Mouse (Mus musculus) kidney, postnatal 4 days (tissue): ENCODE data around the gene Gm6217.
A peak's percentile ranks its signal among the peaks of the same experiment; 100 is the strongest.
"Not testable (repeated sequence)": the region's sequence is repeated elsewhere in the genome, so short reads cannot be mapped to it uniquely, and the experiment has no call there.

Experiments used
- DNase-seq, 2 experiments: peaks; one replicate each; pipeline ENCODE4 v3.0.0; 2021; ENCODE audit warnings: mixed read lengths in 2 of 2

The Gm6217 gene

GRCm38 (mm10) chr1:82931326-82931725 lies at the start of gene Gm6217:
Gm6217 (minus strand) TSS chr1:82931399.
- DNase-seq, result not testable (repeated sequence)

DNA sequence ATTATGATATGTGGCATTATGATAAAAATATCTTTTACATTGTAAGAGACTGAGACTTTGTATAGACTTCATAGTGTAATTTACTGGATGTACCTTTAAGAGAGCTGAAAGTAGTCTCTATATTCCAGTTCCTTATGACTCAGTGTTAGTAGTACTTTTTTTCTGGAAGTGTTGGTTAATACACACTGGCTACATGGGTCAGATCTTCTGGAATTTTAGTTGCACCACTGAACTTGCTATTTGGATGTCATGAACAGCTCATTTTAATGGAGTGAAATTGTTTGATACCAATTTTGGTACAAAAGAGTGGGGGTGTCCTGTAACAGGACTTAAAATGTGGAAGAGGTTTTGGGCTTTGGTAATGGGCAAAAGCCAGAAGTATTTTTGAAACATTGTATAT lies 46.6 kb upstream of the Gm6217 start:
- no peak for DNase-seq

DNA sequence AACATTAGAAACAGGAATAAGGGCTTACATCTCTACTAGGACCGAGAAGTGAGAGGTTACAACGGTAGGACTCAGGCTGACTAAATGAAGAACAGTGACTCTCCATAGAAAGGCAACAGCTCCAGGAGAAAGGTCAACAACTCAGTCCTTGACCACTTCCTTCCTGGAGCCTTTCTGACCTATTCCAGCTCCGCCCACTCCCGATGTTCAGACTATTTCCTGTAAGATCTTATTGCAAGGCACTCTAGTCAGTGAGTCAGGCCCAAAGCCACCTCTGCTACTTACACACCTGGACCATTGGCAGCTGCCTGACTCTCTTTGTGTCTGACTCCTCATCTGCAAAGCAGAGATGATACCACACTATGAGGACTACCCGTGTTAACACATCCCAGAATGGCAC lies 44.6 kb upstream of the Gm6217 start:
- no peak for DNase-seq

GRCm38 (mm10) chr1:82974342-82974741 lies 43.1 kb upstream of the Gm6217 start:
- peak in 1 of 2 experiments; percentile 22 for DNase-seq

GRCm38 (mm10) chr1:82973901-82974300 lies 42.7 kb upstream of the Gm6217 start:
- DNase-seq, result no peak

DNA sequence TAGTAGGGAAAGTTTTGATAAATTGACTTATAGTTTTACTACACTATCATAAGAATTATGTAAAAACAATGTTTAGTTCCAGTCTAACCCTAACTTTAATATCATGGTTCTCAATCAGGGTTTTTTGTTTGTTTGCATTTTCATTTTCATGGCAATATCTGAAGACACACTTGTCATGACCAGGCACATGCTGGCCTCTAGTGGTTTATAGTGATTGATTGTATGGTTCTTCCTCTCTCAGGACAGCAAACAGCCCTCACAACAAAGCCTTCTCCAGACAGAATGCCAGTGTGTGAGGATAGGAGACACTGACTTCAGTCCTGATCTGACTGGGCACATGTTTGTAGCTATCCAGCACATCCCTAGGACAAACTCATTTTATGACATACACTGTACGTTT lies 42.0 kb upstream of the Gm6217 start:
- DNase-seq, result no peak

DNA sequence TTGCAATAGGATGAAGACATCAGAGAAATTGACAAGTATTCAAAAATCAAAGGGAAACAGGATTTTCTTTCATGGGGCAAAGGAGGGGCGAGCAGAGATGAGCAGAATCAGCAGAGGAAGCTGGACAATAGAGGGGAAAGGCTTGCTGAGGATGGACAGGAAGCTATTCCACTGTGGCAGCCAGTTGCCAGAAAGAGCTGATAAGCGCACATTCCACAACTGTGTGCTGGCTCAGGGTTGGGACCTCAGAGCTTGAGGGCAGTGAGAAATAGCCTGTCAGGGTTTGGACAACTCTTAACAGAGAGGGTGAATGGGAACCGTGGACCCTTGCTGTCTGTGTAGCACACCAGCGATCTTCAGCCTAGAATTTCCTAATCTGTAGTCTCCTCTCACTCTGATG lies 40.8 kb upstream of the Gm6217 start:
- peak; percentile 11 to 43 for DNase-seq

DNA sequence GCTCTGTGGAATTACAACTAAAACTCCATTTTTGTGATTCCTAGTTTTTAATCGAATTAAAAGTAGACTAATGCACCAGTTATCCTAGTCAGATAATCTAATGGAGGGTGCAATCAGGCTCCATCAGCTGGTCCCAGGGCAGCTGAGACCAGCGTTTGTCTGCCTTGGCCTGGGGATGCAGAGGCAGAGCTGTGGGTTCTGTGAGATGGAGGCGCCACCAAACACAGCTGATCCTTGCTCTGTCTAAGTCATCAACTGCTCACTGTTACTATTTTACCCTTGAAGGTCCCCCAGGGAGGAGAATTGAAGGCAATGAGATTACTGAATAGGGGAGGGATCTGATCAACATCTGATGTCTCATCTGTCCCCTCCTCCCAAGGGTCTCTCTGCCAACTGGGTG lies 35.2 kb upstream of the Gm6217 start:
- no peak for DNase-seq

DNA sequence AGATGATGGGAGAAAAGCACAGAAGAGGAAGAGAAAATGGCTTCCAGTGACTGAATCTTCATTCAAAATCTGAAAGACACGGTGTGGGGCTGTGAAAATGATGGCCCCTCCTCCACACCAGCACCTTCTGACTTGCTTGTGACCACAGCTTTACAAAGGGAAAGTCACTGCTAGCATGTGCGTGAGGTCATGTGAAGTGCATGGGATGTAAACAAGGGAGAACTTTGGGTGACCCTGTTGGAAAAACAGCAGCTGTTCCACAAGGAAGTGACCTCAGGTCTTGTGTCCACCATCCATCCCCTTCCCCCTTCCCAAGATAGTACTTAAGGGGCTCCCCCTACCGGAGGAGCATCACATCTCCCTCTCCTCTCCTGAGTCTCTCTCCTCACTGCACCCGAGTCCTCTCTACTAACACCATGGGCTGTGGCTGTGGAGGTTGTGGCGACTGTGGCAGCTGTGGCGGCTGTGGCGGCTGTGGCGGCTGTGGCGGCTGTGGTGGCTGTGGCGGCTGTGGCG lies 28.7 kb upstream of the Gm6217 start, which contains the start of gene Gm47955:
Gene Gm47955, plus strand, starts transcription at position 417 of the 516 bp plus-strand sequence.
- DNase-seq, result peak in 1 of 2 experiments; percentile 17

- not testable (repeated sequence) for DNase-seq
Measured at GRCm38 (mm10) chr1:82955913-82956312, 24.7 kb upstream of the Gm6217 start, which contains the start of gene Gm7544. Gm7544 (minus strand) TSS chr1:82956013.

DNA sequence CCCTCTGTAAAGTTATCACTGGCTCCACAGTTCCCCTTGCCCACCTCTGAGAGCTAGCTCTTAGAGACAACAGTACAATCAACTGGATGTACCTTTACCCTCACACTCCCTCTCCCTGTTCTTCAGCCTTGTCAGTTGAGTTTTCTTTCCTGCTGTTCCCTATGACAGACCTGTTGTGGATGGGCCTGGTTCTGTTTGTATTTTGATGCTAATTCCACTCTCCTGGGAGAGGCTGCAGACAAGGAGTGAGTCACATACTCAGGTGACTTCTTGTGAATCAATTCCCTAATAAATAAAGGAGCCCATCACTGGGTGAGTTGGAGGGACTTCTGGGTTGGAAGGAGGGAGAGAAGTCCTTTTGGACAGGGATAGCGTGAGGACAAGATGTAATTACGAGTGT lies 17.4 kb upstream of the Gm6217 start:
- DNase-seq, result no peak

DNA sequence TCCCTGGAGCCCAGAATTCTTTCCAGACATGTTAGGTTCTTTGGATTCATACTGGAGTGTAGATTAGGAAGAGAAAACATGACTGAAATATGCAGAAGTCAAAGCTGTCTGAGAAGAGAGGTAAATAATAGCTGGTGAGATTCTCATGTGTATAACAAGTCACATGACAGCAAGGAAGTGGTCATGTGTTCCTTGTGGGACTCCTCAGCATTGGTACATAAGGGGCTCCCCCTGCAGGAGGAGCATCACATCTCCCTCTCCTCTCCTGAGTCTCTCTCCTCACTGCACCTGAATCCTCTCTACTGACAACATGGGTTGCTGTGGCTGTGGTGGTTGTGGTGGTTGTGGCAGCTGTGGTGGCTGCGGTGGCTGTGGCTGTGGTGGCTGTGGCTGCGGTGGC lies 14.8 kb upstream of the Gm6217 start:
- DNase-seq, result not testable (repeated sequence)

- not testable (repeated sequence) for DNase-seq
Measured at GRCm38 (mm10) chr1:82943295-82943694, 12.1 kb upstream of the Gm6217 start, which contains the start of gene A030003K21Rik. A030003K21Rik (minus strand) TSS chr1:82943388.

DNA sequence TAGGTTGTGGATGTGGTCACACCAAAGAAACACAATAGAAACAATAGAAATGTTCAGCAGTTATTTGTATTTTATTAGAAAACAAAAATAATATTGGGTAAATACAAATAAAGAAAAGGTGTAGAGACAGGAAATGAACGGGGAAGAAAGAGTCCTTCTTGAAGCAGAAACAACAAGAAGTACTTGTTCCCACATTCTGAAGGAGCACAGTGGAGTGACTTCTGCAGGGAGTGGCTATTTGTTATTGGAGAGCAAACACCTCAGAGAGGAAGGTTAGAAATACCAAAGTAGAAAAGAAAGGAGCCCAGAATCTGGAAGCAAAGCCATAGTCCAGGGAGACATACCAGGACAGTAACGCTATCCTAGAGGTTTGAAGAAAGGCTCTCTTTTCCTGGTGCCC lies 11.3 kb upstream of the Gm6217 start:
- not testable (repeated sequence) for DNase-seq

- DNase-seq, result no peak
Measured at GRCm38 (mm10) chr1:82938666-82939065, 7.5 kb upstream of the Gm6217 start.

DNA sequence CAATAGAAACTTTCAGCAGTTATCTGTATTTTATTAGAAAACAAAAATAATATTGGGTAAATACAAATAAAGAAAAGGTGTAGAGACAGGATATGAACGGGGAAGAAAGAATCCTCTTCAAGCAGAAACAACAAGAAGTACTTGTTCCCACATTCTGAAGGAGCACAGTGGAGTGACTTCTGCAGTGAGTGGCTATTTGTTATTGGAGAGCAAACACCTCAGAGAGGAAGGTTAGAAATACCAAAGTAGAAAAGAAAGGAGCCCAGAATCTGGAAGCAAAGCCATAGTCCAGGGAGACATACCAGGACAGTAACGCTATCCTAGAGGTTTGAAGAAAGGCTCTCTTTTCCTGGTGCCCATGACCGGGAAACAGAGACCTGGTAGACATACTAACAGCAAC lies 641 bp downstream of the Gm6217 start:
- DNase-seq, result not testable (repeated sequence)

- DNase-seq, result no peak
Measured at GRCm38 (mm10) chr1:82924650-82925049, 6.5 kb downstream of the Gm6217 start, which contains the start of gene A030014E15Rik. A030014E15Rik (plus strand) TSS chr1:82924917.

DNA sequence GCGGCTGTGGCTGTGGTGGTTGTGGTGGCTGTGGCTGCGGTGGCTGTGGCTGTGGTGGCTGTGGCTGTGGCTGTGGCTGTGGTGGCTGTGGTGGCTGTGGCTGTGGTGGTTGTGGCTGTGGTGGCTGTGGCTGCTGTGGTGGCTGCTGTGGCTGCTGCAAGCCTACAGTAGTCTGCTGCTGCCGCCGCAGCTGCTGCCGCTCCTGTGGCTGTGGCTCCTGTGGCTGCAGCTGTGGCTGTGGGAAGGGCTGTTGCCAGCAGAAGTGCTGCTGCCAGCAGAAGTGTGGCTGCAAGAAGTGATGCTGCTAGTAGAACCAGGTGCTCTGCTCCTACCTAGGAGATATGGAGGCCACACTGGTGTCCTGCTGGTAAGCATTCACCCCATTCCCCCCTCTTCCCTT lies 17.8 kb downstream of the Gm6217 start:
- not testable (repeated sequence) for DNase-seq

DNA sequence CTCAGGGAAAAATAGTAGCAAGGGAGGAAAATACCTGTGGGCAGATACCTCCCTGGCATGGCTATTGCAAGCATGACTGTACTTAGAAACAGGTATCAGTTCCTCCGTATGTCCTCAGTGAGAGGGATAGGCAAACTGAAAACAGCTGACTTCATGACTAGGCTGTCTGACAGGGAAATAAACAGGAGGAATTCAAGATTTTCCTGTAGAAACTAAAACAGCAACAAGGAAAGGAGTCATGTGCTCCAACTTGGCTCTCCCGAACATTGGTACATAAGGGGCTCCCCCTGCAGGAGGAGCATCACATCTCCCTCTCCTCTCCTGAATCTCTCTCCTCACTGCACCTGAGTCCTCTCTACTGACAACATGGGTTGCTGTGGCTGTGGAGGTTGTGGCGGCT lies 18.2 kb downstream of the Gm6217 start, which contains the start of gene A030005L19Rik:
Gene A030005L19Rik, plus strand, starts transcription at position 301 of the 400 bp plus-strand sequence.
- DNase-seq, result no peak

DNA sequence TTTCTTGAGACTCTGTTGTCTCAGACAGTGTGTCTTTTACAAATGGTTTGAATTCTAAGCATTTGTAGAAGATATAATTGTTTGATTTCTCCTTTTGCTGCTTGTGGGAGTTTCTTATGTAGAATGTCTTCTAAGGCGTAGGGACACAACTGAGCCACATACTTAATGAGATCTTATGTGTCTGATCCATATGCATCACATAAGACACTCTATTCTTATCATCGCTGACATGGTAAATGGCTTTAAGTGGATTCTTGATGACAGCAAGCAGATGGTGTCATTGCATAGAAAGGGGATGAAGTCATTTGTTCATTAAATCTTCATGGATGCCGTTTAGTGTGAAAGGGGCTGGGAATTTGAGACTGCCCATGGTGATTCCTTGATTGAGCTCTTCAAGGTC lies 25.3 kb downstream of the Gm6217 start:
- no peak for DNase-seq

DNA sequence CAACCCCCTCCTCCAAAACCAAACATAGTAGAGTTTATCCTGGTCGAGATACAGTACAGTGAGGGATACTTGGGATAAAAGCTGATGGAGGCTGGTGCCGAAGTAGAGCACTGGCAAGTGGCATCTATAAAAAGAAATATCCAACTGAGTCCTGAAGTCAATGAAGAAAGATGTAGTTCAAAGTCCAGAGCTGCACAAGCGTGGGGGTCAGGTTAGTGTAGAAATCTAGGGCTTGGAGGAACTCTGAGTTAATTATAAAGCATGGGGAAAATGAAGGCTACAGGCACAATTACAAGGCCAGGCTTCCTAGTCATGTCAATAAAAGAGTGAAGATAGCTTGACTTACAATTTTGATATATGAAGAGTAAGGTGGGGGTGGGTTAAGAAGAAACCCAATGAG lies 30.0 kb downstream of the Gm6217 start:
- DNase-seq, result no peak

DNA sequence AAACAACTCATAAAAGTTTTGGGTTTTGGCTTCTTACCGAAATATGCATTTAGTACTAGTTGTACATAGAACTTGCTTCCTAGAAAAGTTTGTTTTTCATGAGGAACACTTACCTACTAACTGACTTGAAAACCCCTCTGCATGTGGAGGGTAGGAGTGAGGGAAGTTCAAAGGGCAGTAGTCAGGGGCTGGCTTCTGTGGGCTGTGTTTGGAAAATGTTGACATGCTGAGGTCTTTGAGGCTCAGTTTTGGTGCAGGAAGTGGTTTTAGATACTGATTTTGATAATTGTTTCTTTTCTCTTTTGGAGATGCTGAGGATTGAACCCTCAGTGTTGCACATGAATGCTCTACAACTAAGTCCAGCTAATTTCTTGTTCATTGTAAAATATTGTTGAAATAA lies 30.6 kb downstream of the Gm6217 start:
- DNase-seq, result no peak

DNA sequence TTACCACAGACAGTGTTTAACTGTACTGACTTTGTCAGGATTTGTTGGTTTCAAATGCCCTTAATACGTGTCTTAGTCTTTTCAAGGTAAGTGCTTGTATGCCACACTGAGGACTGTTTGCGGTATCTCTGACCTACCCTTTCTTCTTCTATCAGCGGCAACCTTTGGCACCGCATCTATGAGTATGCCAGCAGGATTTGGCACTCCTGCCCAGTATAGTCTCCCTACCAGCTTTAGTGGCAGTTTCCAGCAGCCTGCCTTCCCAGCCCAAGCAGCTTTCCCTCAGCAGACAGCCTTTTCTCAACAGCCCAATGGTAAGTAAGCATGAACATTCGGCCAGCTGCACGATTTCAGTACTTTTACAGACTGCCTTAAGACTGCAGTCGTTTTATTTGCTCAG lies 37.9 kb downstream of the Gm6217 start:
- no peak for DNase-seq
